Mouse (Mus musculus) left cerebral cortex, postnatal 10 days (tissue): ENCODE measurements at regions not wholly inside any gene's neighbourhood (a gene's known extent, or its start where the extent isn't known, plus 50 kb on each side); places are given as distances from the start of the nearest gene placed in this dataset.

Experiments
- DNase-seq, 2 experiments: peaks; one replicate each; pipeline ENCODE4 v3.0.0; 2021 to 2022; ENCODE audit warnings: low spot score in 2 of 2, mixed read lengths in 1 of 2; ENCODE audit errors: extremely low spot score in 1 of 2
- intact Hi-C: fragments of 180-260 bp; cut with DNase I; formaldehyde crosslinking; loops from one replicate; pipeline ENCODE4 v1.15.1; 2025

- intact Hi-C loops = no loop called here
- no peak for DNase-seq
Observed at GRCm38 (mm10) chr3:52512761-52513160, 244.6 kb downstream of the Foxo1 start.

- intact Hi-C loops = no loop called here
- no peak for DNase-seq
Observed at GRCm38 (mm10) chr3:52511549-52511948, 243.4 kb downstream of the Foxo1 start.

GRCm38 (mm10) chr3:52510831-52511230, 242.7 kb downstream of the Foxo1 start:
- intact Hi-C loops = no loop called here
- DNase-seq = no peak

- peak in 1 of 2 experiments; percentile 43 for DNase-seq
- intact Hi-C loops = no loop called here
Observed at GRCm38 (mm10) chr3:52510088-52510765, 242.1 kb downstream of the Foxo1 start.

GRCm38 (mm10) chr3:52503925-52504324, 235.8 kb downstream of the Foxo1 start:
- intact Hi-C loops = no loop called here
- DNase-seq = no peak

- intact Hi-C loops = no loop called here
- DNase-seq = no peak
Observed at GRCm38 (mm10) chr3:52502223-52502622, 234.1 kb downstream of the Foxo1 start.

GRCm38 (mm10) chr3:52501614-52502013, 233.5 kb downstream of the Foxo1 start:
- intact Hi-C loops = no loop called here

GRCm38 (mm10) chr3:52500026-52500425, 231.9 kb downstream of the Foxo1 start:
- intact Hi-C loops = no loop called here

More at GRCm38 (mm10) chr3:52501614-52502013, 233.5 kb downstream of the Foxo1 start:
- DNase-seq = no peak

GRCm38 (mm10) chr3:52499581-52499980, 231.4 kb downstream of the Foxo1 start:
- intact Hi-C loops = no loop called here
- no peak for DNase-seq

More at GRCm38 (mm10) chr3:52500026-52500425, 231.9 kb downstream of the Foxo1 start:
- no peak for DNase-seq

- intact Hi-C loops = no loop called here
- DNase-seq = no peak
Observed at GRCm38 (mm10) chr3:52498506-52499228, 230.5 kb downstream of the Foxo1 start.

- no peak for DNase-seq
- intact Hi-C loops = no loop called here
Observed at GRCm38 (mm10) chr3:52496965-52497364, 228.8 kb downstream of the Foxo1 start.

- intact Hi-C loops = no loop called here
- DNase-seq = no peak
Observed at GRCm38 (mm10) chr3:52495401-52495800, 227.3 kb downstream of the Foxo1 start.

GRCm38 (mm10) chr3:52494924-52495323, 226.8 kb downstream of the Foxo1 start:
- intact Hi-C loops = no loop called here
- DNase-seq = no peak

- no peak for DNase-seq
- intact Hi-C loops = no loop called here
Observed at GRCm38 (mm10) chr3:52479186-52479585, 211.1 kb downstream of the Foxo1 start.

- intact Hi-C loops = no loop called here
- no peak for DNase-seq
Observed at GRCm38 (mm10) chr3:52469900-52470299, 201.8 kb downstream of the Foxo1 start.

- intact Hi-C loops = no loop called here
- DNase-seq = no peak
Observed at GRCm38 (mm10) chr3:52469397-52469796, 201.3 kb downstream of the Foxo1 start.

GRCm38 (mm10) chr3:52468326-52468725, 200.2 kb downstream of the Foxo1 start:
- intact Hi-C loops = no loop called here
- no peak for DNase-seq

GRCm38 (mm10) chr3:52467876-52468275, 199.7 kb downstream of the Foxo1 start:
- intact Hi-C loops = no loop called here
- no peak for DNase-seq

- intact Hi-C loops = no loop called here
- no peak for DNase-seq
Observed at GRCm38 (mm10) chr3:52466984-52467565, 198.9 kb downstream of the Foxo1 start.

GRCm38 (mm10) chr3:52466571-52466970, 198.4 kb downstream of the Foxo1 start:
- DNase-seq = no peak
- intact Hi-C loops = no loop called here
